Mouse (Mus musculus): Measurements from ENCODE around the gene Ip6k2.

GRCm38 (mm10) chr9:108825820-108826699 is 42.5 kb downstream of the Ip6k2 start, which contains the start of gene Celsr3:
- no peak for TF ChIP-seq CTCF (IDR thresholded peaks at IDR 0.05; ENCODE audit: extremely low read depth, insufficient read depth, low read length)
- TF ChIP-seq POLR2A (IDR thresholded peaks at IDR 0.05; ENCODE audit: extremely low read depth, insufficient read depth, low read length) = peak; percentile 27; the same call in 1 of the 2 replicates

All from cortical plate, adult 2 months (tissue).